Mouse (Mus musculus) layer of hippocampus, postnatal 10 days (tissue): ENCODE measurements around the gene Lrfn2. TPM values are rescaled to one million over a fixed set of nuclear protein-coding genes. Genes with fewer than 3 reads are reported as not detected.
A peak's percentile ranks its signal among the peaks of the same experiment; 100 is the strongest.

Experiments used
- DNase-seq, 2 experiments: peaks; one replicate each; pipeline ENCODE4 v3.0.0; 2021; ENCODE audit warnings: low spot score in 2 of 2
- long read RNA-seq: library from polyadenylated mRNA; stranded (forward); transcript quantifications from one replicate; pipeline ENCODE4 v2.0.0, GENCODE M21; 2023
- total RNA-seq, 2 experiments: library from RNA; stranded (reverse); gene quantifications; 2 replicates each; pipeline ENCODE4 v1.2.3; 2021

Lrfn2 gene
- total RNA-seq, result 10 to 100 TPM; 38.9 to 40.7 TPM
- long read RNA-seq, transcript Lrfn2-201 (3 exons, 3,202 nt), result major isoform, 7 of 18 reads
- long read RNA-seq, partial matches to known transcripts, result 2 of 18 reads
- long read RNA-seq, other reads (novel, unspliced or antisense), result 9 of 18 reads

GRCm38 (mm10) chr17:48931621-48932405 is at the start of gene Lrfn2:
Lrfn2 (plus strand) TSS chr17:48932379.
- DNase-seq, result peak; percentile 91 to 94

GRCm38 (mm10) chr17:48887472-48888385 is 44.5 kb upstream of the Lrfn2 start:
- DNase-seq, result peak; percentile 29 to 41

DNA sequence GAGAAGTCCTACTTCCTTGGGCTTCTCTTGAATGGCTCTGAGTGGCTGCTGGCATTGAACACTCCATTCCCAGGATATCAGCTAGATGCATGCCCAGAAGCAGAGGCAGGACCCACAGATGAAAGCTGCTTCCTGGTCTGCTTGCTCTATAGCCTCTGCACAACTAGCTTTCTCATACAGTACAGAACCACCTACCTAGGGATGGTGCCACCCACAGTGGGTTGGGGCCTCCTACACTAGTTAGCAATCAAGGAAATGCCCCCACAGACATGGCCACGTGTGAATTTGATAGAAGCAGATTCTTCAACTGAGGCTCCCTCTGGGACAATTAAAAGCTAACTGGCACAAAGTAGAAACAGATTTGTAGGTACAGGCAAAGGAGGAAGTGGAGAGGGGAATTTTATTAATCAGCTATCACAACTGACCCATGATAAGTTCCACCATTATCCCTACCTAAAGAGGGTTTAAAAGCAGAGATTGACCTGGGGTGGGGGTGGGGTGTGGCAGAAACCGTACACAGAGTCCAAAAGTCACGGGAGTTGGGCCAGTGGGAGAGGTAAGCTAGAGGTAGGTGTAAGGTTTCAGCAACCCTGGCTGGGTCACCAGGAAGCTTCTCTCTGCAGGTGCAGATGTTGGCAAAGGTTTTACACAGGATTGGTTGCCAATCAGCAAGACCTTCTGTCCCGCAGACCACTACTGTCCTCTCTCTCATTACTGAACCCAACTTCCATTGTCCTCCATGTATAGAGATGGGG is 26.7 kb upstream of the Lrfn2 start:
- no peak for DNase-seq

DNA sequence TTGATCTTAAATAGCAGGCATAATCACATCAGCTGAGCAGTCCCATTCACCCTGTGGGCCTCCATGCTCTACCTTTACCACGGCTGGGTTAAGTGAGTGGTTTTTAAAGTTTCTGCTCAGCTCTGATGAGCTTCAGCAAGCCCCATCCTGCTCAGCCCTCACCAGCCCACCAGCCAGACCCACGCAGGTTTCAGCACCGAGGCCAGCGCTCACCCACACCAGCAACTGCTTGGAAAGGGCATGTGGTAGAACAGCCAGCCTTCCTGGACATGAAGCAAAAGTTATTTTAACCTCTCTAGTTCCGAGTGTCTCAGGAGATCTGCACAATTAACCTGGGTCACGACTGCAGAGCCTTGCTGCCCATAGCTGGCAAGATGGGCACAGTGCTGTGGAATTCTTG is 18.7 kb upstream of the Lrfn2 start:
- no peak for DNase-seq

DNA sequence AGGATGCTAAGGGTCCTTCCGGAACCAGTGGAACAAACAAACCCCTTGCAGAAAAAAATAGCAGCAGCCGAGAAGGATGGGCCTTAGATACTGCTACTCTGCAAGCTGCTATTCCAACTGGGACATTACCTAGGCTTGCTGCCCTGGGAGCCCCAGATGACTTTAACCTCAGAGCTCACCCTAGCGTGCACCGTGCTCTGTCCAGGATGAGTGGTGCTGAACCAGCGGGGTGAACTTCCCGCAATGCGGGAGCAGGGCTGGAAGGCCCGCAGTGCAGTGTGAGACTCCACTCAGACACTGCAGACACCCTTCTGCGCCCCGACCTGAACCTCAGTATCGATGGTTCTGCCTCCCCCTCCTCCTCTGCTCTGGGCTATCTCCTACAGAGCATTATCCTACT is 14.8 kb upstream of the Lrfn2 start:
- DNase-seq, result no peak

DNA sequence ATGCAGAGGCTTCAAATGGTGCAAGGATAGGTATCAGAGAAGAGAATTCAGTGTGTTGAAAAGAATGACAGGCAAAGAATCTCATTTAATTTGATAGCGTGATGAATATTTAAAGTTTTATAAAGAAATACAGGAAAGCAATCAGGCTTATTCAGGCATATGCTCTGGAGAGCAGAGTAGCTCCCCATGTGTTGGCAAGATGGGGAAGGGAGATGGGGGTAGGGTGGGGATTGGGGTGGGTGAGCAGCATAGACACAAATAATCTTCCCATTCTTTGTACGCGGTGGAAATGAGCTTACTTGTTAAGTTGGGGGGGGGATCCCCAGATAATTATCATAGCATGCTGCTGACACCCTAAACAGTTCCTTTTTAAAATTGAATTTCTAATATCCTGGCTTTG is 13.7 kb upstream of the Lrfn2 start:
- DNase-seq, result no peak

GRCm38 (mm10) chr17:48922905-48923304 is 9.3 kb upstream of the Lrfn2 start:
- no peak for DNase-seq

- DNase-seq, result no peak
Measured at GRCm38 (mm10) chr17:48925426-48925825, 6.8 kb upstream of the Lrfn2 start.

- DNase-seq, result peak in 1 of 2 experiments; percentile 36
Measured at GRCm38 (mm10) chr17:48930994-48931393, 1.2 kb upstream of the Lrfn2 start.

DNA sequence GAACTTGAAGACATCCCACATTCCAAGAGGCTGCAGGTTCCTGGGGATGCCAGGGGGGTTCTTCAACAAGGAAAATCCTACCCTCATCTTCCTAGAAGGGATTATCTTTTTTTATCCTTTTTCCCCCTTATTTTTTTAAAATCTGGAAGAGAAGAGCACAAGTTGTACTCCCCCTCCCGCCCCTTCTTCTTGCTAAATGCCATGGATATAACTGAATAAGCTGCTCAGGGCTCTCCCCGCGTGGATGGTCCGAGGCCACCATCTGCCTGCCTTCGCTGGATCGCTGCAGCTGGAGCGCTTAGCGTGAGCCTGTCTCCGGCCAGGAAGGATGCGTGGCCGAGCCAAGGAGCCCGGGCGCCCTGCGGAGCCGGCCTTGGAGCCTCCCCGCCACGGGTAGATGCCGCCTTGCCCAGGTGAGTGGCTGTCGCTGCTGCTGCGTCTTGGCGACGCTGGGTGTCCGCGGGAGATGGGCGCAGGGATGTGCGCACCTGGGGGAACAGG is 277 bp downstream of the Lrfn2 start:
- DNase-seq, result peak; percentile 36 to 54

DNA sequence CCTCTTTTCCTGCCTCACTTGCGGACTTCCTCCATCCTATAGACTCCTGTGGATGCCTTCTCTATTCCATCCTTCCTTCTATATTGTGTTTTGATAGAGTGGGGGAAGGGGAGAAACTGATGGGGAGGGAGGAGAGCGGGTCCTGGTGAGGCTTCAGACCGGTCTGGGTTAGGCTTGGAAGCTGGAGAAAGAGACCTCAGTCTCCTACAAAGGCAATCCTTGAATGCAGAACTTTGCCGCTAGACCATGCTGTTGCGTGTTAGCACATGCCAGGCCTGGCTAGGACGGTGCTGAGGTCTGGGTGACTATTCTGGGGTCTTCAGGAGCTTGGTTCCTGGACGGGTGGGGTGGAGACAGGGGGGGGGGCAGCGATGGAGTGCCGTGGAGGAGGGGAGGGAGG is 737 bp downstream of the Lrfn2 start:
- peak in 1 of 2 experiments; percentile 36 for DNase-seq

- no peak for DNase-seq
Measured at GRCm38 (mm10) chr17:48935201-48935600, 3.0 kb downstream of the Lrfn2 start.

DNA sequence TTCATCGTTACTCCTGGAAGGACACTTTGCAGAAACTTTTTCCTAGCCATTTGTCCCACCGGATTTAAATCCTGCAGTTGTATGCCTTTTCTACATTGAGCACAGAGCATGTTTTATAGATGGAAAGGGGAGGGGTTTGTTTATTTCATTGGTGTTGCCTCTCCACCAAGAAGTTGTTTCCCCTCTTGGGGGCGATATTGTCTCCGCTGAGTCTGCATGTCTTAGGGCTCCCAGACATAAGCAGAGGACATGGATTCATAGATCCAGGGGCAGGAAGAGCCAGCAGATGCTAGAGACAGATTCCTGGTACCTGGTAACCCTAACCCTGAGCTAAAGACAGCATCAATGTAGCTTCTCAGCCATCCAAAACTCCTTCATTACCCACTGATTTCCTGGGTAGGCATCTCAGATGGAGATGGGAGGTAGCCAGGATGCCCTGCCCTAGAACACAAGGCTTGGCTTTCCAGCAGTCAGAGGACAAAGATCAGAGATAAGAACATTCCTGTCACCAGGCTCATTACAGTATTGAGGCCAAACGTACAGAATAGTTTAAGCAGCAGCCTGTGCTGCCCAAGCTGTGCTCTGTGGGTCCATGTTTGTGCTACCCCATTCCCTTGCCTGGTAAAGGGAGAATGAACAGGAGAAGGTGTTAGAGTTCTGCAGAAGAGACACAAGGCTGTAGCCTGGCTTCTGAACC is 4.4 kb downstream of the Lrfn2 start:
- peak in 1 of 2 experiments; percentile 55 for DNase-seq

DNA sequence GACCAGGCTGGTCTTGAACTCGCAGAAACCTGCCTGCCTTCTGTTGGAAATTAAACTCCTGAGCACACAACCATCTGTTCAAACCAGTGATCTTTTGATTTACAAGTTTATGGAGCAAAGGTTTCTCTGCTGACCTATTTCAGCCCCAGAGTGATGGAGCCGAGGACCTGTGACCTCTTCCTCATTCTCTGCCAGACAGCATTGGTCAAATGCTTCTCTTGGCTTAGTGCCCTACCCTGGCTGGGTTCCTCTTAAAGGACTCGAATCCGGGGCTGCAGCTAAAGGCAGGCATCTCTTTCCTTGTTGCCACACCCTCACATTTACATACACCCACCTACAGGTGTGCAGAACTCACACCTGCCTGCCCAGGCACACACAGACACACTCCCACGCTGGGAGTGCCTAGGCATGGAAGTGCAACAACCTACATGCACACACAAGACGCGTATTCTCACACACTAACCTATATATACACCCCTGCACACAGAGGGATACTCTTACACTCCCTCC is 6.6 kb downstream of the Lrfn2 start:
- DNase-seq, result no peak

DNA sequence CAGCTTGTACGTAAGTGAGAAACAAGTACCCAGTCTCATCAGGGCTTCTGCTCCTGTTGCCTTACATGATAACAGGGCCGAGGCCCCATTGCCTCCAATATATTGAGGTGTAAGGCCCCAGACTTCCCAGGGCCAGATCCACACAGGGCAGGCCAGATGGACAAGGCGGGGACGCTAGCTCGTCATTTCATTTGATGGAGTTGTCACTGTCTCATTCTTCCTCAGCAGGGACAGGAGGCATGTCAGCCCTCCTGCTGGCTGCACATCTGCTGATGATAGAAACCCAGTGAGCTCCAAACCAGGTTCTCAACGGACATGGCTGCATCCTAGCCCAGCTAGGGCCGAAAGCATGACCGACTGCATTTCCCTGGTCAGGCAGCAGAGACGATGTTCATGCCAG is 14.1 kb downstream of the Lrfn2 start:
- no peak for DNase-seq

- no peak for DNase-seq
Measured at GRCm38 (mm10) chr17:48946765-48947164, 14.6 kb downstream of the Lrfn2 start.

DNA sequence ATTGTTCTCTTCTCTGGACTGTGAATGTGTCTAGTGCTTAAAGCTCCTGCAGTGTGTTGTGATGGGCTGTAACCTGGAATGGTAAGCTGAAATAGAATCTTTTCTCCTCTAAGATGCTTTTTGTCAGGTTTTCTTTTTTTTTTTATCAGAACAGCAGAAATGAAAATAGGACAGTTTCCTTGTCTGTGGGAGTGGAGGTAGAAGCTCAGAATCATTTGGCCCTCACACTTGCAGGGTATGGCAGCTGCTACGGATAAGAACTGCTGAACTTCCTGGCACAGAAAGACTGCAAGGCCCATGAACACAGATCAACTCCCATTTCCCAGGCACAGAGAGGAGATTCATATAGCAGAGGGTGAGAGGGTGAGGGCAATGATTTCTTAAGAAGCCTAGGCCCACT is 19.1 kb downstream of the Lrfn2 start:
- DNase-seq, result no peak

GRCm38 (mm10) chr17:48956033-48956631 is 24.0 kb downstream of the Lrfn2 start:
- DNase-seq, result no peak

DNA sequence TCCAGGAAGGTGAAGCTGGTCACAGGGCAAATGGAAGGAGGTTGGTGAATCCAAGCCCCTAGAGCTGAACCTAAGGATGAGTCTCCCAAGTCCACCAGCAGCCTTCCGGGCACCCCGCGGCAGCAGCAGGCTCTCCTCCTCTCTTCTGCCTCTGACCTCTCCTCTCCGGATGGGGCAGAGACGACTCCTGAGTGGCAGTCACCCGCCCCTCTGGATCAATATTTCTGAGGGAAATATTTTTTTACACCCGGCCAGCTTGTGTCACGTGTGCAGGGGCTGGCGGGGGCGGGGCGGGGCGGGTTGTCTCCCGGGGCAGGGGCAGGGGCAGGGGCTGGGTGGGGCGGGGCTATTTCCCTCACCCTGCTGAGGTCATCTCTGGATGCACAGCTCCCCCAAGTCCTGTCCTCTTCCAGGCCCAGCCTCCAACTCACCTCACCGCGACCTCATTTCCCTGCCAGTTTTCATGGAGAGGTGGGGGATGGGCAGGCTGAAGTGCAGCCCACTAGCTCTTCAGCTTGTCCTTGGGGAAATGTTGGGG is 28.1 kb downstream of the Lrfn2 start:
- DNase-seq, result peak in 1 of 2 experiments; percentile 38
